Mouse (Mus musculus) ES-Bruce4 (cell line): ENCODE data around the gene Mast4.

Experiments used
- CTCF ChIP-seq: IDR thresholded peaks from one replicate; pipeline ENCODE4 v1.8.1; 2011; ENCODE audit warnings: low read depth, low read length
- EP300 ChIP-seq: IDR thresholded peaks from 2 replicates; pipeline ENCODE4 v1.6.1; 2011; ENCODE audit warnings: low read depth, low read length; ENCODE audit not compliant: insufficient read depth

- no peak for TF ChIP-seq CTCF
- TF ChIP-seq EP300 = no peak
Measured at GRCm38 (mm10) chr13:103316777-103317367, 17.4 kb downstream of the Mast4 start.
